Mouse (Mus musculus) liver, postnatal 0 days (tissue): ENCODE data around the gene Mtcl1. TPM values are rescaled to one million over a fixed set of nuclear protein-coding genes. Genes with fewer than 3 reads are reported as not detected.

Source experiments
- ATAC-seq: fragments of 200-750 bp; cut with Nextera tagmentation; 2 replicates; pipeline ENCODE4 v1.8.0; 2017; ENCODE audit warnings: mild to moderate bottlenecking, moderate library complexity
- DNase-seq: peaks from one replicate; pipeline ENCODE4 v3.0.0-alpha.2; 2016
- H3K27ac ChIP-seq: fragments of 300-500 bp; sonication (generic); 2 replicates; pipeline ENCODE4 v1.5.1; 2014; ENCODE audit warnings: antibody characterized with exemption, moderate library complexity, mild to moderate bottlenecking, low read depth
- H3K27me3 ChIP-seq: fragments of 300-500 bp; sonication (generic); 2 replicates; pipeline ENCODE4 v1.6.1; 2014; ENCODE audit warnings: low read length, control low read depth, mixed read lengths; ENCODE audit not compliant: insufficient read depth
- H3K36me3 ChIP-seq: fragments of 300-500 bp; sonication (generic); replicated peaks from 2 replicates; pipeline ENCODE4 v1.6.1; 2014; ENCODE audit warnings: mild to moderate bottlenecking, control low read depth, low read length, moderate library complexity, mixed read lengths; ENCODE audit not compliant: insufficient read depth
- H3K4me1 ChIP-seq: fragments of 300-500 bp; sonication (generic); 2 replicates; pipeline ENCODE4 v1.6.1; 2014; ENCODE audit warnings: antibody characterized with exemption, mild to moderate bottlenecking, control low read depth; ENCODE audit not compliant: insufficient read depth
- H3K4me2 ChIP-seq: fragments of 300-500 bp; sonication (generic); 2 replicates; pipeline ENCODE4 v1.6.1; 2014; ENCODE audit warnings: low read depth, mild to moderate bottlenecking, low read length, moderate library complexity, mixed read lengths
- H3K4me3 ChIP-seq: fragments of 300-500 bp; sonication (generic); 2 replicates; pipeline ENCODE4 v1.5.1; 2014; ENCODE audit warnings: low read depth, low read length
- H3K9ac ChIP-seq: fragments of 300-500 bp; sonication (generic); replicated peaks from 2 replicates; pipeline ENCODE4 v1.6.1; 2014; ENCODE audit warnings: mild to moderate bottlenecking, moderate library complexity
- H3K9me3 ChIP-seq: fragments of 300-500 bp; sonication (generic); 2 replicates; pipeline ENCODE4 v1.6.1; 2016; ENCODE audit warnings: mild to moderate bottlenecking, control low read depth, low read length, mixed read lengths
- CTCF ChIP-seq: sonication (generic); IDR thresholded peaks from 2 replicates; pipeline ENCODE4 v1.5.1; 2016; ENCODE audit warnings: antibody characterized with exemption, low read depth
- EP300 ChIP-seq: IDR thresholded peaks from 2 replicates; pipeline ENCODE4 v1.6.1; 2016; ENCODE audit warnings: antibody characterized with exemption, low read depth, mild to moderate bottlenecking
- WGBS: fragments of 180-500 bp; shearing (Covaris S2); extraction: QIAGEN DNeasy Blood & Tissue Kit; methylation state at CpG from one replicate; pipeline ENCODE4 v1.1.7; 2014; ENCODE audit not compliant: insufficient replicate concordance; 5-methylcytosine and 5-hydroxymethylcytosine counted together
- polyA plus RNA-seq: library from polyadenylated mRNA; unstranded; fragments of >200 nt; fragmentation: Nextera tagmentation; extraction: Ambion mirVana; gene quantifications from 2 replicates; pipeline ENCODE4 v1.2.1, GENCODE M21; 2015

Gene Mtcl1
- polyA plus RNA-seq, 1 experiment from 2014 or later = 0.14 TPM

DNA sequence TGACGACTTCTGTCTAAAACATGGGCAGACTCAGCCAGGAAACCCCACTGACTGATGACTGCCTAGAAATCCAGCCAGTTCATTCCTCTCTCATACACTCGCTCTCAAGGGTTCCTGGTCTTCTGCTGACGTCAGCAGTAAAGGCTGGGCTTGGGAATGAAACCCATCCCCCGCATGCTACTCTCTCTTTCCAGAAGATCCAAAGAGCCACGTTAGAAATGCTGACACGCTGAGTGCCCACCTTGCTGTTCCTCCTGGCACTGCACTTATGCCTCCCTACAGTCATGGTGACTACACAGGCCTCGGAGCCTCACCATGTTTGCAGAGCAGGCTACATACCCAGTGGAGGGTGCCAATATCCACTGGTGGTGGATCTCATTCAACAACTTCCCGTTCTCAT, 41.7 kb downstream of the Mtcl1 start:
- Histone ChIP-seq H3K9me3 (no peaks in the 10 kb centered on the region), H3K4me2 (no peak overlapping the region), H3K9ac (no peak overlapping the region), H3K4me1 (no peaks in the 10 kb centered on the region), H3K27ac (no peak overlapping the region), H3K4me3 (no peak overlapping the region), H3K27me3 (peaks cover 5% of the 10 kb centered on the region; the same call in 1 of the 2 replicates), H3K36me3 (no peaks in the 10 kb centered on the region)
- ATAC-seq = no peak
- 63% methylated on average over 8 of the region's 8 CpGs for WGBS
- DNase-seq = no peak
- TF ChIP-seq CTCF (no peak), EP300 (no peak)

GRCm38 (mm10) chr17:66405601-66406000, 43.9 kb downstream of the Mtcl1 start:
- Histone ChIP-seq H3K27ac (no peak overlapping the region), H3K27me3 (peaks cover 5% of the 10 kb centered on the region; the same call in 1 of the 2 replicates), H3K9me3 (no peaks in the 10 kb centered on the region), H3K4me2 (no peak overlapping the region), H3K4me3 (no peak overlapping the region), H3K4me1 (no peaks in the 10 kb centered on the region), H3K9ac (no peak overlapping the region), H3K36me3 (no peaks in the 10 kb centered on the region)
- no peak for ATAC-seq
- TF ChIP-seq CTCF (no peak), EP300 (no peak)
- no peak for DNase-seq
- 39% methylated on average over 7 of the region's 7 CpGs for WGBS

GRCm38 (mm10) chr17:66404883-66405590, 44.5 kb downstream of the Mtcl1 start:
- no peaks in the 10 kb centered on the region for H3K9me3 ChIP-seq
- H3K9ac ChIP-seq = no peak overlapping the region
- no peak overlapping the region for H3K4me3 ChIP-seq
- DNase-seq (no peak), ATAC-seq (no peak)
- no peaks in the 10 kb centered on the region for H3K4me1 ChIP-seq
- H3K36me3 ChIP-seq = no peaks in the 10 kb centered on the region
- H3K27ac ChIP-seq = no peak overlapping the region
- H3K27me3 ChIP-seq = peaks cover 5% of the 10 kb centered on the region; the same call in 1 of the 2 replicates
- no peak overlapping the region for H3K4me2 ChIP-seq
- 27% methylated on average over 10 of the region's 10 CpGs for WGBS
- TF ChIP-seq EP300 (no peak), CTCF (no peak)

GRCm38 (mm10) chr17:66402791-66403470, 46.6 kb downstream of the Mtcl1 start:
- H3K4me1 ChIP-seq = no peaks in the 10 kb centered on the region
- no peaks in the 10 kb centered on the region for H3K36me3 ChIP-seq
- no peak overlapping the region for H3K4me3 ChIP-seq
- no peaks in the 10 kb centered on the region for H3K9me3 ChIP-seq
- ATAC-seq = no peak
- WGBS = 24% methylated on average over 6 of the region's 6 CpGs
- H3K4me2 ChIP-seq = no peak overlapping the region
- H3K27me3 ChIP-seq = peaks cover 5% of the 10 kb centered on the region; the same call in 1 of the 2 replicates
- no peak overlapping the region for H3K27ac ChIP-seq
- no peak overlapping the region for H3K9ac ChIP-seq
- no peak for DNase-seq
- no peak for TF ChIP-seq CTCF
- TF ChIP-seq EP300 = no peak

DNA sequence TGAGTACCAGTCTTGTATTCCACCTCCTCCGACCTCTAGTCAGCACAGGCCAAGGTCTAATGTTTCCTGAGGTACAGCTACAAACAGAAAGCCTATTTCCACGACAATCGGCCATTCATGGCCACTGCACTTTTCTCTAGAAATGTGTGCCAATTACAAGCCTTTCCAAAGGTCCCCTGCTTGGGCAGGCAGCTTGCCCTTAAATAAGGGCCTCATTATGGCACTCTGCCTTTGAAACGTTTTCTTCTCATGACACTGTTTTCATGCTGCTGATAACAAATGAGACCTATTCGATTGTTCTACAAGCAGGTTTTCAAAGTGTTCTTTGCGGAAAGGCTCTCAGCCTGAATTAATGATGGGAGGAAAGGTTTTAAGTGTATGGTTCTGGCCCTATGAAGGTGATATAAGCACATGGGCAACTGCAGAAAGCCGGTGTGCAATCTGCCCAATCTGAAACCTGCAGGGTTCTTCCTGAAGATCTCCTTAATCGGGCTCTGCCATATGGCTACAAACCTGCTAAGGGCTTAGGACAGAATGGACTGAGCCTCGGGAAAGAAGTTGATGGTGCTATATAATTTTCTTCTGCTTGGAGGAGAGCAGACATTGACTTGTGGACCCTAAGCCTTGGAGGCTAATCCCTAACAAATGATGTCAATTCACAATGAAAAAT, 47.8 kb downstream of the Mtcl1 start:
- ATAC-seq = no peak

GRCm38 (mm10) chr17:66399780-66400179, 49.8 kb downstream of the Mtcl1 start:
- H3K27ac ChIP-seq = no peak overlapping the region
- 82% methylated on average over 4 of the region's 4 CpGs for WGBS
- peaks cover 3% of the 10 kb centered on the region; the same call in 1 of the 2 replicates for H3K27me3 ChIP-seq
- H3K4me1 ChIP-seq = no peaks in the 10 kb centered on the region
- H3K4me2 ChIP-seq = no peak overlapping the region
- H3K9me3 ChIP-seq = peaks cover 3% of the 10 kb centered on the region; the same call in 1 of the 2 replicates
- no peak overlapping the region for H3K4me3 ChIP-seq
- no peak for DNase-seq
- H3K36me3 ChIP-seq = no peaks in the 10 kb centered on the region
- no peak overlapping the region for H3K9ac ChIP-seq
- no peak for ATAC-seq
- TF ChIP-seq EP300 (no peak), CTCF (no peak)

More for the DNA sequence above, 47.8 kb downstream of the Mtcl1 start:
- no peak for DNase-seq
- no peak overlapping the region for H3K27ac ChIP-seq
- no peak overlapping the region for H3K4me2 ChIP-seq
- H3K27me3 ChIP-seq = peaks cover 5% of the 10 kb centered on the region; the same call in 1 of the 2 replicates
- no peaks in the 10 kb centered on the region for H3K4me1 ChIP-seq
- H3K4me3 ChIP-seq = no peak overlapping the region
- WGBS = 56% methylated on average over 9 of the region's 9 CpGs
- TF ChIP-seq EP300 (no peak), CTCF (no peak)
- H3K9ac ChIP-seq = no peak overlapping the region
- H3K36me3 ChIP-seq = no peaks in the 10 kb centered on the region
- no peaks in the 10 kb centered on the region for H3K9me3 ChIP-seq
